Mouse (Mus musculus) left cerebral cortex, adult 8-10 months (tissue): ENCODE results near the gene Polr2b. TPM values are rescaled to one million over a fixed set of nuclear protein-coding genes. Genes with fewer than 3 reads are reported as not detected.

Experiments
- DNase-seq, 2 experiments: peaks; one replicate each; pipeline ENCODE4 v3.0.0; 2022; ENCODE audit warnings: low spot score in 2 of 2
- total RNA-seq, 4 experiments: library from RNA; stranded (reverse); gene quantifications; 2 replicates each; pipeline ENCODE4 v1.2.4; 2022

Gene Polr2b
- total RNA-seq, 4 experiments from 2014 or later: 46.3 to 52.1 (median 47.0) TPM

- no peak for DNase-seq
These were observed 17.0 kb upstream of the Polr2b start for GRCm38 (mm10) chr5:77292803-77293522.

GRCm38 (mm10) chr5:77299486-77299885 lies 10.5 kb upstream of the Polr2b start:
- DNase-seq: no peak

- DNase-seq: no peak
These were observed 8.5 kb upstream of the Polr2b start for GRCm38 (mm10) chr5:77301296-77301903.

GRCm38 (mm10) chr5:77307821-77308553 lies 2.0 kb upstream of the Polr2b start:
- no peak for DNase-seq

- peak; percentile 17 to 56 for DNase-seq
These were observed 668 bp upstream of the Polr2b start for GRCm38 (mm10) chr5:77309051-77309906.

GRCm38 (mm10) chr5:77314206-77314605 lies 4.3 kb downstream of the Polr2b start:
- no peak for DNase-seq

- no peak for DNase-seq
These were observed 5.0 kb downstream of the Polr2b start for GRCm38 (mm10) chr5:77314986-77315385.

GRCm38 (mm10) chr5:77324936-77325335 lies 15.0 kb downstream of the Polr2b start:
- DNase-seq: no peak

GRCm38 (mm10) chr5:77330154-77330553 lies 20.2 kb downstream of the Polr2b start:
- DNase-seq: no peak

- no peak for DNase-seq
These were observed 30.1 kb downstream of the Polr2b start for GRCm38 (mm10) chr5:77340033-77340432.

GRCm38 (mm10) chr5:77348901-77349300 lies 39.0 kb downstream of the Polr2b start:
- DNase-seq: no peak

- no peak for DNase-seq
These were observed 40.2 kb downstream of the Polr2b start for GRCm38 (mm10) chr5:77349971-77350658.

GRCm38 (mm10) chr5:77351691-77352090 lies 41.7 kb downstream of the Polr2b start:
- DNase-seq: no peak

- peak; percentile 79 to 87 for DNase-seq
These were observed 44.4 kb downstream of the Polr2b start for GRCm38 (mm10) chr5:77354361-77354787.

- DNase-seq: no peak
These were observed 45.6 kb downstream of the Polr2b start for GRCm38 (mm10) chr5:77355307-77356265.

- DNase-seq: no peak
These were observed 47.6 kb downstream of the Polr2b start for GRCm38 (mm10) chr5:77357405-77358149.

- DNase-seq: no peak
These were observed 48.4 kb downstream of the Polr2b start for GRCm38 (mm10) chr5:77358347-77358746.

- no peak for DNase-seq
These were observed 50.0 kb downstream of the Polr2b start for GRCm38 (mm10) chr5:77359971-77360370.

GRCm38 (mm10) chr5:77361006-77361405 lies 51.1 kb downstream of the Polr2b start:
- no peak for DNase-seq
